Mouse (Mus musculus): ENCODE measurements around the gene Armcx4. TPM values are rescaled to one million over a fixed set of nuclear protein-coding genes. Genes with fewer than 3 reads are reported as not detected.
"Not testable (repeated sequence)": the region's sequence is repeated elsewhere in the genome, so short reads cannot be mapped to it uniquely, and the experiment has no call there.

Gene Armcx4
- polyA plus RNA-seq, 1 experiment: 4.1 TPM

DNA sequence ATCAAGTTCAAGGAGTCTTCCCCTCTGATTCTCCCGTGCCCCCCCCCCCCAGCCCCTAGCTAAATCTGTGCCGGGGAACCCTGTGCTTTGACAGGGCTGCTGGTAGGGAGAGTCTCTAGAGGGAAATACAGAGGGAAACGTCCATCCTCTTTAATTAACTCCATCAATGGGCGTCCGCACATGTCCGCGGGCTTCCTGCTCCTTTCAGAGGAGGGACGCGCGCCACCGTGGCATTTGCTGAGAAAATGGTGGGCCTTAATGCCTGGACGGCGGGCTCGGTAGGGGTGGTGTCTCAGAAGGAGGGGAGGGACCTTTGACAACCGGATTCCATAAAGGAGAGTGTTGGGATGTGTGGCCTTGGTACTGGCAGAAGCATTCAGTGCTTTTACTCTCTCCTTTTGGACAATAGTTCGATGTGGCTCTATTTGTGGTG, 436 bp downstream of the Armcx4 start:
- TF ChIP-seq POLR2A (IDR thresholded peaks at IDR 0.05; ENCODE audit: borderline replicate concordance, extremely low read depth, low read depth, low read length): 0 out of 2 replicates have a peak, but pooled peaks have one; percentile 8
- TF ChIP-seq CTCF (IDR thresholded peaks at IDR 0.05; ENCODE audit: insufficient read depth, low read length): no peak
- WGBS: 29% methylated on average over 16 of the region's 16 CpGs
- DNase-seq: peak; percentile 6
- H3K4me1 ChIP-seq (ENCODE audit: control insufficient read depth, insufficient read depth, low read length): no peaks in the 10 kb centered on the region
- H3K4me3 ChIP-seq (replicated peaks; ENCODE audit: extremely low read depth, low read depth, low read length): peak overlapping the region; percentile 85

DNA sequence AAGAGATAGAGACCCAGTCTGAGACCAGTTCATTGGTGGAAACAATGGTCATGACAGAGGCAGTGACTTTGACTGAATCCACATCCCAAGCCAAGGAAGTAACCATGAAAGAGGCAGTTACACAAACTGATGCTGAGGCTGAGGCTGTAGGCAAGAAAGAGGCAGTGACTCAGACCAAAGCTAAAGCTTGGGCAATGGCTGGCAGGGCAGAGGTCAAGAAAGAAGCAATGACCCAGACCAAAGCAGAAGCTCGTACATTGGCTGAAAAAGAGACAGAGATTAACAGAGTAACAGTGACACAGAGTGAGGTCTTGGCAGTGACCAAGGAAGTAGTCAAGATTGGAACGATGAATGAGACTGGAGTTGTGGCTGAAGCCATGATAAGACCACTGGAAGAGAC, 3.4 kb downstream of the Armcx4 start:
- no peak for DNase-seq
- H3K4me1 ChIP-seq (ENCODE audit: control insufficient read depth, insufficient read depth, low read length): no peaks in the 10 kb centered on the region
- no peak overlapping the region for H3K4me3 ChIP-seq (replicated peaks; ENCODE audit: extremely low read depth, low read depth, low read length)
- TF ChIP-seq POLR2A (IDR thresholded peaks at IDR 0.05; ENCODE audit: borderline replicate concordance, extremely low read depth, low read depth, low read length) (no peak), CTCF (IDR thresholded peaks at IDR 0.05; ENCODE audit: insufficient read depth, low read length) (no peak)
- WGBS: 75% methylated on average over 2 of the region's 2 CpGs

DNA sequence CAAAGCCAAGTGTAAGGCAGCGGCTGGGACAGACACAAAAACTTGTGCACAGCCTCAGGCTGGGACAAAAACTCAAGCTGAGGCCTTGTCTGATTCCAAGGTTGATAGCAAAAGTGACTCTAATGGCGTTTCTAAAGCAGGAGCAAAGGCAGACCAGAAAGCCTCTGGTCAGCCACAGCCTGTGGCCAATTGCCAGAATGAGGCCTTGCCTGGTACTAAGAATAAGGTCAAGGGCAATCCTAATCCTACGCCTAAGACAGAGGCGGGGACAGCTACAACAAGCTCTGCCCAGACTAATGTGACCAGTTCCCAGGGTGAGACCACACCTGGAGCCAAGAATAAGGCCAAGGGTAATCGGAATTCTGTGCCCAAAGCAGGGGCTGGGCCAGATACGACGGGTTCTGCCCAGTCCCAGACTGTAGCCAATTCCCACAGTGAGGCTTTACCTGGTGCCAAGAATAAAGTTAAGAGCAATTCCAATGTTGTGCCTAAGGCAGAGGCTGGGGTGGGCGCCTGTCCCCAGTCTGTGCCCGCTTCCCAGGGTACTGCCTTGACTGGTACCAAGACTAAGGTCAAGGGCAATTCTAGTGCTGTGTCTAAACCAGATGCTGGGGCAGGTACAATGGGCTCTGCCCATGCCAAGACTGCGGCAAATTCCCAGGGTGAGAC, 4.7 kb downstream of the Armcx4 start:
- no peak overlapping the region for H3K4me3 ChIP-seq (replicated peaks; ENCODE audit: extremely low read depth, low read depth, low read length)
- no peaks in the 10 kb centered on the region for H3K4me1 ChIP-seq (ENCODE audit: control insufficient read depth, insufficient read depth, low read length)
- no peak for DNase-seq
- no peak for TF ChIP-seq POLR2A (IDR thresholded peaks at IDR 0.05; ENCODE audit: borderline replicate concordance, extremely low read depth, low read depth, low read length)
- TF ChIP-seq CTCF (IDR thresholded peaks at IDR 0.05; ENCODE audit: insufficient read depth, low read length): no peak
- 84% methylated on average over 10 of the region's 10 CpGs for WGBS

GRCm38 (mm10) chrX:134691540-134691935, 5.2 kb downstream of the Armcx4 start:
- no peaks in the 10 kb centered on the region for H3K4me1 ChIP-seq (ENCODE audit: control insufficient read depth, insufficient read depth, low read length)
- TF ChIP-seq CTCF (IDR thresholded peaks at IDR 0.05; ENCODE audit: insufficient read depth, low read length) (no peak), POLR2A (IDR thresholded peaks at IDR 0.05; ENCODE audit: borderline replicate concordance, extremely low read depth, low read depth, low read length) (no peak)
- 83% methylated on average over 2 of the region's 2 CpGs for WGBS
- H3K4me3 ChIP-seq (replicated peaks; ENCODE audit: extremely low read depth, low read depth, low read length): no peak overlapping the region
- no peak for DNase-seq

- no peak for DNase-seq
- TF ChIP-seq POLR2A (IDR thresholded peaks at IDR 0.05; ENCODE audit: borderline replicate concordance, extremely low read depth, low read depth, low read length) (no peak), CTCF (IDR thresholded peaks at IDR 0.05; ENCODE audit: insufficient read depth, low read length) (no peak)
- no peak overlapping the region for H3K4me3 ChIP-seq (replicated peaks; ENCODE audit: extremely low read depth, low read depth, low read length)
- 67% methylated on average over 3 of the region's 3 CpGs for WGBS
- H3K4me1 ChIP-seq (ENCODE audit: control insufficient read depth, insufficient read depth, low read length): no peaks in the 10 kb centered on the region
These were observed 30.5 kb downstream of the Armcx4 start for GRCm38 (mm10) chrX:134716863-134717262.

- Histone ChIP-seq H3K4me1 (ENCODE audit: control insufficient read depth, insufficient read depth, low read length) (no peaks in the 10 kb centered on the region), H3K4me3 (replicated peaks; ENCODE audit: extremely low read depth, low read depth, low read length) (peak within 1 kb of the TSS; percentile 96)
- TF ChIP-seq CTCF (IDR thresholded peaks at IDR 0.05; ENCODE audit: insufficient read depth, low read length) (no peak), POLR2A (IDR thresholded peaks at IDR 0.05; ENCODE audit: borderline replicate concordance, extremely low read depth, low read depth, low read length) (peak; percentile 68; the same call in 1 of the 2 replicates)
- peak; percentile 35 for DNase-seq
- 25% methylated on average over 16 of the region's 16 CpGs for WGBS
These were observed 31.5 kb downstream of the Armcx4 start, which contains the start of gene Armcx1 for GRCm38 (mm10) chrX:134717752-134718308. Gene Armcx1, plus strand, starts transcription at chrX:134717963.

DNA sequence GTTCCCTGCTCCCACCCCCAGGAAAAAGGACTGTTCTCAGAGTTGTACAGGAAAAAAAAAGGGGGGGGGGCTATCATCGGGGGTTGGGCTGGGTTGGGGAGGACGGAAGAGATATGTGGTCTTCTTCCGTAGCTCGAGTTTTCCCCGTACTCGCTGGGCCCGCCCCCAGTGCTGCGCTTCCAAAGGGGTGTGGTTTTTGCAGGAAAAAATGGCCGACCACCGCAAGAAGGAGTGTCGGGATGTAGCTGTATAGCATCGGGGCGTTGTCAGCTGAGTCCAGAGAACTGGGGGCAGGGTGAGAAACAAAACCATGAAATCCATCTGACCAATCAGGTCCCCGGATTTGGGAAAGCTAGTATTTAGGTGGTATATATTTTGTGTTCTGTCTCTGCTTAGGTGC, 32.2 kb downstream of the Armcx4 start:
- Histone ChIP-seq H3K4me3 (replicated peaks; ENCODE audit: extremely low read depth, low read depth, low read length) (peak overlapping the region; percentile 96), H3K4me1 (ENCODE audit: control insufficient read depth, insufficient read depth, low read length) (no peaks in the 10 kb centered on the region)
- TF ChIP-seq CTCF (IDR thresholded peaks at IDR 0.05; ENCODE audit: insufficient read depth, low read length) (no peak), POLR2A (IDR thresholded peaks at IDR 0.05; ENCODE audit: borderline replicate concordance, extremely low read depth, low read depth, low read length) (no peak)
- 31% methylated on average over 14 of the region's 14 CpGs for WGBS
- peak; percentile 10 for DNase-seq

DNA sequence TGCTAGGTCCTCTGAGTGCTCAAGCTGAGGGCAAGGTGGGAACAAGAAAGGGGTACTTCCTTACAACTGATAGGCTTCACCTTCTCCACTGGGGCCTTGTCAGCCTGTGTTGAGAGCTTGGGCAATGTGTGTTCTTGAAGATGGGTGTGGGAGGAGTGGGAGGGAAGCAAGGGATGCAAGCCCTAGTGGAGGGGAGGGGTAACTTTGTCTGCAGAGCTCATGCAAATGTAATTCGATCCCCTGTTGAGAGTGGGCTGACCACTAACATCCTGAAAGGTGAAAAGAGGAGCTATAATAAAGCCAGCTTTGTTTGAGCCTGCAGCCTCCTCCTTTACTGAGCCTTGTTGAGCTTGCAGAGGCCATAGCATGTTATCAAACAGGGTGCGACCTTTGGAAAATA, 37.4 kb downstream of the Armcx4 start:
- H3K4me1 ChIP-seq (ENCODE audit: control insufficient read depth, insufficient read depth, low read length); H3K4me3 ChIP-seq (replicated peaks; ENCODE audit: extremely low read depth, low read depth, low read length); DNase-seq: not testable (repeated sequence)
- WGBS: 61% methylated on average over 2 of the region's 2 CpGs

GRCm38 (mm10) chrX:134729778-134730177, 43.5 kb downstream of the Armcx4 start:
- WGBS: 38% methylated on average over 4 of the region's 4 CpGs
- H3K4me3 ChIP-seq (replicated peaks; ENCODE audit: extremely low read depth, low read depth, low read length): no peak overlapping the region
- no peaks in the 10 kb centered on the region for H3K4me1 ChIP-seq (ENCODE audit: control insufficient read depth, insufficient read depth, low read length)
- TF ChIP-seq POLR2A (IDR thresholded peaks at IDR 0.05; ENCODE audit: borderline replicate concordance, extremely low read depth, low read depth, low read length) (no peak), CTCF (IDR thresholded peaks at IDR 0.05; ENCODE audit: insufficient read depth, low read length) (no peak; the same call in 1 of the 2 replicates)
- no peak for DNase-seq

DNA sequence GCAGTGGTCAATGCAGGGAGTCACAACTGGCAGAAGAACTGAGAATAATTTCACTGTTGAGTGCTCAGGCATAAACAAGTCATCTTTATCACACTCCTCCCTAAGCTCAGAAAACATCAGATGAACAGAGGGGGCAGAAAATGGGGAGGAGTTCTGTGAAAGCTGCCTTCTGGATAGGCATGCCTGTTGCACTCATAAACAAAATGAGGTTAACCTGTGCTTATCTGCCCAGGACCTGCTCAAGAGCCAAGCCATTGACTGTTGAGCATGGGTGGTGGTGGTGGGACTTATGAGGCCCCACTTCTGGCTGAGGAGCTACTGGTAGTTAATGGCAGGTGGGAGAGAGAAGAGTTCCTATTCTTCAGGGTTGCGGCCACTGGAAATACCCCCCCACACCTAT, 51.5 kb downstream of the Armcx4 start:
- no peak overlapping the region for H3K4me3 ChIP-seq (replicated peaks; ENCODE audit: extremely low read depth, low read depth, low read length)
- no peaks in the 10 kb centered on the region for H3K4me1 ChIP-seq (ENCODE audit: control insufficient read depth, insufficient read depth, low read length)
- DNase-seq: no peak
- TF ChIP-seq CTCF (IDR thresholded peaks at IDR 0.05; ENCODE audit: insufficient read depth, low read length) (no peak), POLR2A (IDR thresholded peaks at IDR 0.05; ENCODE audit: borderline replicate concordance, extremely low read depth, low read depth, low read length) (no peak)
- WGBS: 95% methylated on average over 1 of the region's 1 CpGs
